Mouse (Mus musculus) kidney, adult 9 months (tissue): ENCODE measurements at regions not wholly inside any gene's neighbourhood (a gene's known extent, or its start where the extent isn't known, plus 50 kb on each side); places are given as distances from the start of the nearest gene placed in this dataset.

Experiments
- DNase-seq: peaks from one replicate; pipeline ENCODE4 v3.0.0; 2022

GRCm38 (mm10) chr1:120911962-120912670 is 309.9 kb downstream of the En1 start:
- no peak for DNase-seq

DNA sequence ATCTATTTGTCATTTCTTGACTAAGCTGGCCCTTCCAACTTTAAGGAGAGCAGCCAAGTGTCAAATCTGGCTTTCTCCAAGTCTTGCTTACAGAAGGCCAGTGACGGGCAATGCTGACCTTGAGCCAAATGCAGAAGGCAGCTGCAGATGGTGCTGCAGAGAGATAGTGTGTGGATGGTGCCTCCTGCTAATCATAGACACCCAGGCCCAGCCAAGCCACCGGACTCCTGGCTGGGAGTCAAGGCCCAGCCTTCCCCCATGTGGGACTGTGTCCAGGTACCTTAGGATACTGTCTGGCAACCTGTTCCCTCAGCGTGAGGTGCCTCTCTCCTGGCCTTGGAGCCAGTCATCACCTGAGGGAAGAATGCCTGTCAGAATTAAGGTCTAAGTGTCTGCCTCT is 319.3 kb downstream of the En1 start:
- DNase-seq, result no peak

DNA sequence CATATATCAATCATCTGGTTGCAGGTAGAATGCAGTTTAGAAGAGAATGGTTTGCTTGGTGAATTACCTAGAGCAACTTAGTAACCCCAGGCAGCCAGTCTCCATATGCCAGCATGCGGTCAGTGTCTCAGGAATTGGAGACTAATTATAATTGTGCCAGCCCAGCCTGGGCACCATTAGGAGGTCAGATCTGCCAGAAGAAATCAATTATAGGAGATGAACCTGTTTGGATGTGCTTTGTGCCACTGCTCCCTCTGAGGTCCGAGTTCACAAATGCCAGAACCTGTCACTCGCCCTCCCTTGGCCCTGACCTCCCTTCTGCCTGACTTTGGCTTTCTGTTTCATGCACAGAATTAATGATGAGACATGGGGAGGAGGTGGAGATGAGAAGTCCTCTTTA is 323.1 kb downstream of the En1 start:
- DNase-seq, result no peak

DNA sequence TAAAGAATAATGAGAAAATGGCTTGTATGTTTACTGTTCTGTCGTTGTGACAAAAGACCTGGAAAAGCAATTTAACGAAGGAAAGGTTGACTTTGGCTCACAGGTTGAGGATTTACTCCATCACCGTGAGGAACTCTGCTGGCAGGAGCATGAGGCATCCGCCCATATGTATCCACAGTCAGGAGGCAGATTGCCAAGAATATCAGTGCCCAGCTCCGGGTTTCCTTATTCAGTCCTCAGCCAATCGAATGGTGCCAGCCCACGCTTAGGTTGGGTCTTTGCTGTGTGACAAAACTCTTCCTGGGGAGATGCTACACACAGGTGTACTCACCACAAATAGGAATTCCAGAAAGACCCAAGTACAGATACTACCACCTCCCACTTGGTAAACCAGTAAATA is 327.9 kb downstream of the En1 start:
- DNase-seq, result no peak

GRCm38 (mm10) chr1:120935321-120935720 is 333.1 kb downstream of the En1 start:
- DNase-seq, result no peak

GRCm38 (mm10) chr1:120943711-120944110 is 341.5 kb downstream of the En1 start:
- DNase-seq, result no peak

DNA sequence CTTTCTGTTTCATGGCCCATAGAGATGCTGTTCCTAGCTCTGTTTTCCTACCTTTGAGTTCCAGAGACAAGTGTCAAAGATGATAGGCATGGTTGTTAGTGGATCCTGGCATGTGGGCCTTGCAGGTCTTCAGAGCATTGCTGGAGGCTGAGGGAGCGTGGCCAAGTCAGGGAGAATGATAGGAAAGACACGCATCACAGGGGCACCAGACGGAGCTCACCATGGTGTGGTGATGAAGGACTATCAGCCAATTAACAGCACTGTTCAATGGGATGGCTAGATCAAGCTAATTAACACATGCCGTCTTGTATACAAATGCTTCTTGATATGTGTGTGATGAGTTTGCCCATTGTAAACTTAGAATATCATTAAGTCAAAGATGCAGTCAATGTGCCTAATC is 344.1 kb downstream of the En1 start:
- no peak for DNase-seq

DNA sequence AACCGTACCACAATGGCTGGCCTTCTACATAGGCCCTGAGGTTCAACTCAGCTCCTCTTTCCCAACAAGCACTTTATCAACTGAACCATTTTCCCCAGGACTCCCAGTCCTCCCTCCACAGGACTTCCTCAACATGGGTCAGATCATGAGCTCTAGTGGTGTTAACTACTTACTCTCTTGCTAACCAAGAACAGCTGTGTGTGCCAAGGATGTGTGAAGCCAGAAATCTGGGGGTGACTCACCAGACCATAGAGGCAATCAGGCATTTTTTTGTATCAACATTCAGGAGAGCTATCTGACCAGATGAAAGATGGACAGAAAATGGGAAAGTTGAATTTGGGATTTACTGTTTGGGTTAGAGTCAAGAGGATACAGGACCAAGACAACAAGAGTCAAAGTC is 359.0 kb downstream of the En1 start:
- DNase-seq, result no peak

GRCm38 (mm10) chr1:120961984-120962383 is 359.8 kb downstream of the En1 start:
- DNase-seq, result no peak

DNA sequence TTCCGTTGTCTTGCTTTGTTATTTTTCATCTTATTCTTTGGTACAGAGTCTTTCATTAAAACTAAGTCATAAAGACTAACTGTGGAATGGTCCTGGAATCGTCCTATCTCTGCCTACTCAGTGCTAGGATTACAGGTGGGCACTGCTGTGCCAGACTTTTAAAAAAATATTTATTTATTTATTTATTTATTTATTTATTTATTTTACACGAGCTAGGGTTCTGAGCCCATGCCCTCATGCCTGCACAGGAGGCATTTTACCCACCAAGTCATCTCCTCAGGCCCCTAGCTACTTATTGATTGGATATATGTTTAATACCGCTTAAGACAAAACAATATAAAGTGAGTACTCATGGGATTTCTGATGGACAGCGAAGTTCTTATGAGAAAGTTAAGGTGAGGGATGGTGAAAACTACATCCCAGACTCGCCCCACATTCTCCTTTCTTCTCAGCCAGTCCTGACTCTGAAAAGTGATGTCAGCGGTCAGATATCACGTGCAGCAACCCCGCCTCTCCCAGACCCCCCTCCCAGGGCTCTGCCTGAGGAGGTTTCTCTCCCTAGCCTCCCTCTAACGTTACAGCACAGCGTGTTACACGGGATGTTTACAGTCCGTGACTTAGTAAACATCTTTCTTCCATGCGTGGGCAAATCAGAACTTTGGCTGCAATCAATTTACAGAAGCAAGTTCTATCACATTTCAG is 361.4 kb downstream of the En1 start:
- no peak for DNase-seq

GRCm38 (mm10) chr1:120964179-120964517 is 361.9 kb downstream of the En1 start:
- no peak for DNase-seq

- no peak for DNase-seq
These were observed 363.9 kb downstream of the En1 start for GRCm38 (mm10) chr1:120966132-120966531.

- no peak for DNase-seq
These were observed 357.7 kb downstream of the Insig2 start for GRCm38 (mm10) chr1:120974661-120975060.

DNA sequence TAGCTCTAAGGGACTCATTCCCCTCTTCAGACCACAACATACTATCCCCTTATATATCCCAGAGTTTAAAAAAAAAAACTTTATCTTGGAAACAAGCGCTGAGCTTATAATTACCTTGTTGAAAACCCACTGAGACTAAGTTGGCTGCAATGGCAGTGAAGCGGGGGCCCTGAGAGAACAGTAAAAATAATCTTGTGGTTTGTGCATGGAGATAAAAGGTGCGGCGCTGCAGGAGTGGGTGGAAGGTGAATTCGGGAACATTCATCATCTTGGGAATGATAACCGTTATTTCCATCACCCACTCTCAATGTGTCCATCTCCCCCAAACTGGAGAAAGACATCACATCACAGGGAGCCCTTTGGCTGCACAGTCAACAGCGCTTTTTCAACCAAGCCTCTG is 327.9 kb downstream of the Insig2 start:
- no peak for DNase-seq

DNA sequence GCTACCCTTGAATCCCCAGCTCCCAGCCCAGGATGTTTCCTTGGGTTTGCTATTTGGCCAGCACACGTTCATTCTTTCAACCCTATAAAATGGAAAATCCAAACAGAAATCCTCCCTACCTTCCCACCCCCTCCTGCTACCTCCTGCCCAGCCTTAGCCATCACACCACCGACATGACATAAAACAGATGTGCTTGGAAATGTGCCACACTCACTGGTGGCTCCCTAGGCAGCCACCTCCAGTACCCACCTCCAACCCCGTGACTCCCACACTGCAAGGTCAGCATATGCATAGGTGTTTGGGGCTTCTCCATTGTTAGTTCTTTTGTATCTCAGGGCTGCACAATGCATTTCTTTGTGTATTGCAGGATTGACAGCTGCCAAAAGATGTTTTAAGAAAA is 327.2 kb downstream of the Insig2 start:
- DNase-seq, result no peak

GRCm38 (mm10) chr1:121012126-121012525 is 320.3 kb downstream of the Insig2 start:
- DNase-seq, result no peak

DNA sequence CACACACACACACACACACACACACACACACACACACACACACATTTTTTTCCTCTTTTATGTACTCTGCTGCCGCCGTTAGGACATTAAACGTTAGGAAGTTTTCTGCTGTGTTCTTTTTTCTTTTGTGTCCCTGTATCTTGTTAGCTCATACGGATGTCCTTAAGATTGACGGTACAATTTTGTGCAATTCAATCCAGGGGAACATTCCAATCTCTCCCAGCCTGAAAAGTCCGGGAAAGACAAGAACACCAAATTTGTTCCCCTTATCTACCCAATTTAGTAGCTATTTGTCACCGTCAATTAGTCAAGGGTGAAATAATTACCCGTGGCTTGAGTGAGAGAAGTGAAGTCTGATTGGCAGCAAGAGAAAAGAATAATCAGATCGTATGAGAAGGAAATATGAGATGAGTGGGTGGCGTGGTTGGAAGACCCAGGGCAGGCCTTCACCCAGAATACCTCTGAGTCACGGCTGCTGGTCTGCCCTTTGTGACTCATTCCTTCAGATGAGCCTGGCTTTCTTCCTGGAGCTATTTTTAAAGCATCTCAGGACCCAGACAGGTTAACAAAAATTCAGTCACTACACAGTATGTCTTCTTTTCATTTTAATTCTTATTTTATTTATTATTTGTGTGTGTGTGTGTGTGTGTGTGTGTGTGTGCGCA is 318.4 kb downstream of the Insig2 start:
- no peak for DNase-seq

- DNase-seq, result no peak
These were observed 303.0 kb downstream of the Insig2 start for GRCm38 (mm10) chr1:121029375-121029774.

DNA sequence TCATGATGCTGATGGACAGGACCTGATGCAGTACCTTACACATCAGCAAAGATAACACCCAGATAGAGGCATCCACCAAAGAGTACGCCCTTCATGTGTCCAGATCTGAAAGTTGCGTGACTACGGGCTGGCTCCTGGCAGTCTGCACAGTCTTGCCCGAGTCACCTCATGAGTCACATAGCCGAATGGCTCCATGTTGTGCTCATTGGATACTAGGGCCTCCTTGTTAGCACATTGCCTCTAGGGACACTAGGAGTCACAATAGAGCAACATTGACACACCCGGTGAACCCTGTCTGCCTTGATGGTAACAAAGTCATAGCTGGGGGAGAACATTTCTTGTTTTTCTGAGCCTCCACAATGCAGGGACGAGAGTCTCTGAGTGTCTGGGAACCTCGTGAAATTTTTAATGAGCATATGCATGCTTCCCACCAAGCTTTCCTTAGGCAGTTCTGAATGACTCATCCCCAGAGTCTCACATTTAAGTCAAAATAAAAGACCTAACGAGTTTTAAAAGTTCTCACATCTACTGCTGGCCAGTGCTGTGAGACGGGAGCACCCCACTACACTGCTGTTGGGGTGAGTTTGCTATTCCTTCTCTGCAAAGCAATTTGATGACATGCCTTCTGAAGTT is 297.5 kb downstream of the Insig2 start:
- no peak for DNase-seq

DNA sequence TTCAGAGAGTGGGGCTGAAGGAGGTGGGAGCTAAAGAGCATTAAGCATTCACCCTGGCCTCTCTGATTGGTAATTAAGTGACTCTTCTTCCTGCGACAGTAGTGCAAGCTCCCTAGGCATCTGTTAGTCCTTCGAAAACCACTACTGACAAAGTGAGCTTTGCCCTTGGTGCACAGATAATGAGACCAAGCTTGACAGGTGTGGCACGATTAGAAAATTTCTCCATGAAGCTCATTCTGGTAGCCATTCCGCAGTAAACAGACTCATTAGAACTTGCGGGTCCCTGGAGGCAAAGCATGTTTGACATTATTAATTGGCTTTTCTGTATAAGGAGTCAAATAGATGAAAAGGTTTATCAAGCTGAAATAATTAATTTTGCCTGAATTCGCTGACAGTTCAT is 285.8 kb downstream of the Insig2 start:
- DNase-seq, result no peak

DNA sequence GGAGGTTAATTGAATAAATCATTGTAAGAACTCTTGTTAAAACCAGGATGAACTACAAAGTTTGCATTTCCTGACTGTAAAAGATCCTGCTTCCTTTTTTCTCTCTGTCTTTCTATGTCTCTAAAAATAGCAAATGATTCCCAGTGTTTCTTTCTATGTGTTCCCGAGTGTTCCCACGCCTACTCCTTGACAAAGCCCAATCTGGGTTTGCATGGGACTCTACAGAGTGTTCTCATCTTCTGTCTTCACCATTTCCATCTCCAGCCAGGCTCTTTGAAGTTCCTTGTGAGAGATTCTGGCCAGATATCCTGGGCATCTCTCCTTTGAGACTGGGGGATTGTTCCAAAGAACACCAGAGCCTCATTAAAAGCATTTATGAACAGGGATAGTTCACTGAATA is 285.0 kb downstream of the Insig2 start:
- DNase-seq, result no peak

DNA sequence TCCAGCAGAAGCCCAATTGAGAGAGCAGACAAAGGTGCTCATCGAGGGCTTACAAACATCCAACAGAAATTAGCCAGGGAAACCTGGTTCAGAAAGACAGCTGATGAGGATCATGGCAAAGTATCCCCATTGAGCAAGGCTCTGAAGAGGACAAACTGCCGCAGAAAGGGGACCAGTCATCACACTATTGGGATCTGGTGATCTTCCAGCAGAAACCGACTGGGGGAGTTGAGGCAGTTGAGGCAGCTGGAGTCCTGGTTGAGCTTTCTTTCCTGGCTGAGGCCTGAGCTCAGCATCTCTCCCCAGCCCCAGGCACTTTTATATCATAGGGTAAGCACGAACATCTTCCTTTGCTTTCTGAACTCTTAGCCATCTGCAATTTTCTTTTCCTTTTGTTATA is 282.7 kb downstream of the Insig2 start:
- no peak for DNase-seq

DNA sequence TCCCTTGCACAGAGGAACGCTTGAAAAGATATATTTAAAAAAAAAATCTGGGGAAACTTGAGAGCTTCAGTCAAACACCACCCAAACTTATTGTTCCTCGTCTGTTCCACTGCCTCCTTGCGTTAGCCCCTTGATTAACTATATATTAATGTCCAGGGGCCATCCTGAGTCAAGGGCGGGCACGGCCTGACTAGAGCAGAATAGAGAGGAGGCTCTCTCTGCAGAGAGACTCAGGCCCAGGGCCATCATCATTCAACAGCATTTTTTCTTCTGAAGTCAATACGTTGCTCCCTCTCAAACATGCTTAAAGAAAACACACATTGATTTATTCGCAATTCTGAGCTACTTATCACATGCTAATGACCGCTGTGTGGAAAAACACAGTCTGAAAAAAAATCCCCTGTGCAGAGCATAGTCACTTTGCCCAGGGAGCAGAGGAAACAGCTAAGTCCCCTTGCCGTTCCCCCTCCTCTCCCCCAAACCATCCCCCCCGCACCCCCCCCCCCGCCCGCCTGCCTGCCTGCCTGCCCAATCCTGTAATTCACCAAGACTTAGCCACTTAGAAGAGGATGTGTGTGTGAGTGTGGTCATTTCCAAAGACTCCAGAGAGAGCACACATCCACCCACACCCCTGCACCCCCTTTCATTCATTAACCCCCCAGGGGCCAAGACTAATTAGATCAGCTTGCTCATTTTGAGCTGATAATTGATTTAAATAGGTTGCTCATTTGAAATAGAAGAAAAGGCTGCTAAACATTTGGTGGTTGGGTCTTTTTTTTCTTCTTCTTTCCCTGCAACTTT is 281.5 kb downstream of the Insig2 start:
- DNase-seq, result no peak
